Mouse (Mus musculus): Measurements from ENCODE around the gene Dpagt1. TPM values are rescaled to one million over a fixed set of nuclear protein-coding genes. Genes with fewer than 3 reads are reported as not detected.
"Not testable (repeated sequence)": the region's sequence is repeated elsewhere in the genome, so short reads cannot be mapped to it uniquely, and the experiment has no call there.

Dpagt1 gene
- polyA plus RNA-seq, 1 experiment, result 47.4 TPM

DNA sequence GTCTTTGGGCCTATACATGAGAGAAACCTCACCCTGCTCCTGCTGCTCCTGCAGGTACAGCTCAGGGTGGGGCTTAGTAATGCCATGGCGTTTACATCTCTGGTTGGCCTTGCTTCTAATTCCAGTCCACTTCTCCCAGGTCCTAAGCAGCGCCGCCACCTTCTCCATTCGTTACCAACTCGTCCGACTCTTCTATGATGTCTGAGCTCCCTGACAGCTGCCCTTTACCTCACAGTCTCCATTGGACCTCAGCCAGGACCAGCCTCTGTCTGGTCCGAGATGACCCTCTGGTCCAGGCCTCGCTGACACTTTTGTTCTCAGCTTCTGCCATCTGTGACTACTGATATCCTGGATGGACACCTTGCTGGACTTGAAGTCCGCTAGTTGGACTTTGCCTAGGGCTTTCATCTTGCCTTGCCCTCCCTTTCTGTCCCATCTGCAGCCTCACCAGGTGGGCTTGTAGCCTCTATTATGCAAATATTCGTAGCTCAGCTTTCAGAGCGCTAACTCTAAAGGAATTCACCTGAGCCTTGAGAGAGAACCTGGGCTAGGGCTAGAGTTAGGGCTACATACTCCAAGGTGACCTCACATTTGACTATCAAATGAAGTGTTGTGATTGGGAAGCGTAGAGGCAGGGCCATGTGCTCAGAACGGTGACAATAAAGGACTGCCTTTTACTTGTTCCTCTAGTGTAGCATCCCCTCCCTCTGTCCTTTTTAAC is 7.3 kb downstream of the Dpagt1 start:
- Histone ChIP-seq H3K27ac (ENCODE audit: insufficient read depth, low read depth, low read length) (no peak overlapping the region), H3K4me1 (ENCODE audit: control insufficient read depth, insufficient read depth, insufficient read length, low read length) (peaks cover 2% of the 10 kb centered on the region), H3K36me3 (ENCODE audit: control insufficient read depth, insufficient read depth, low read length) (peaks cover 25% of the 10 kb centered on the region), H3K27me3 (ENCODE audit: control insufficient read depth, insufficient read depth, low read length) (no peaks in the 10 kb centered on the region), H3K4me3 (ENCODE audit: low read depth, low read length) (no peak overlapping the region)
- TF ChIP-seq CTCF (IDR thresholded peaks at IDR 0.05; ENCODE audit: extremely low read depth, insufficient read length, insufficient replicate concordance, low read depth, low read length) (no peak), POLR2A (IDR thresholded peaks at IDR 0.05; ENCODE audit: low read depth, low read length) (no peak)
- 94% methylated on average over 13 of the region's 13 CpGs for WGBS

DNA sequence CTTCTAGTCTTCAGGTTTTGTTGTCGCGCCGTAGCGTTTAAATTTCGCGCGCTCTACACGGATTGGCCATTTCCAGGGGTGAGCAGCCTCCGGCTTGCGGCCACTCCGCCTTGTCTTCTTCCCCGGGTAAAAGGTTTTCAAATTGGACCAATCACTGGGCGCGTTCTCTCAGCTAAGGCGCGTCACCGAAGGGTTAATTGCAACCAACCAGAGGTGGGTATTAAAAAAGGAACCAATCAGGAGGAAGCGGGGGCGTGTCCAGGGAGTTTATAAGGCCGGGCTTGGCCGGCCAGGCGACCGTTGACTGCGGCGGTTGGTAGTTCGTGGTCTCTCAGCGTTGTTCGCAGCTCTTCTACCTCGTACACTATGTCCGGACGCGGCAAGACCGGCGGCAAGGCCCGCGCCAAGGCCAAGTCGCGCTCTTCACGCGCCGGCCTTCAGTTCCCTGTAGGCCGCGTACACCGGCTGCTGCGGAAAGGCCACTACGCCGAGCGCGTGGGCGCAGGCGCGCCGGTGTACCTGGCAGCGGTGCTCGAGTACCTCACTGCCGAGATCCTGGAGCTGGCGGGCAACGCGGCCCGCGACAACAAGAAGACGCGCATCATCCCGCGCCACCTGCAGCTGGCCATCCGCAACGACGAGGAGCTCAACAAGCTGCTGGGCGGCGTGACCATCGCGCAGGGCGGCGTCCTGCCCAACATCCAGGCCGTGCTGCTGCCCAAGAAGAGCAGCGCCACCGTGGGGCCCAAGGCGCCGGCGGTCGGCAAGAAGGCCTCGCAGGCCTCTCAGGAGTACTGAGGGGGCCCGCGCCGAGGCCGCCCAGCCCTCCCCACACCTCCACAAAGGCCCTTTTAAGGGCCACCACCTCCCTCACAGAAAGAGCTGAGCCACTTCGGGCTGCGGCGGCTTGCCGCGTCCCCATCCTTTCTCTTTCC is 8.8 kb downstream of the Dpagt1 start, which contains the start of gene H2afx:
Gene H2afx, plus strand, starts transcription at position 299 of the 935 bp plus-strand sequence.
- peaks cover 25% of the 10 kb centered on the region for H3K36me3 ChIP-seq (ENCODE audit: control insufficient read depth, insufficient read depth, low read length)
- under 1% methylated on average over 91 of the region's 91 CpGs for WGBS
- no peaks in the 10 kb centered on the region for H3K27me3 ChIP-seq (ENCODE audit: control insufficient read depth, insufficient read depth, low read length)
- peak; percentile 36; the same call in 1 of the 2 replicates for TF ChIP-seq CTCF (IDR thresholded peaks at IDR 0.05; ENCODE audit: extremely low read depth, insufficient read length, insufficient replicate concordance, low read depth, low read length)
- TF ChIP-seq POLR2A (IDR thresholded peaks at IDR 0.05; ENCODE audit: low read depth, low read length), result peak; percentile 100
- H3K4me3 ChIP-seq (ENCODE audit: low read depth, low read length), result peak within 1 kb of the TSS; percentile 75
- peak within 1 kb of the TSS; percentile 74 for H3K27ac ChIP-seq (ENCODE audit: insufficient read depth, low read depth, low read length)
- H3K4me1 ChIP-seq (ENCODE audit: control insufficient read depth, insufficient read depth, insufficient read length, low read length), result peaks cover 2% of the 10 kb centered on the region; the same call in 1 of the 2 replicates

DNA sequence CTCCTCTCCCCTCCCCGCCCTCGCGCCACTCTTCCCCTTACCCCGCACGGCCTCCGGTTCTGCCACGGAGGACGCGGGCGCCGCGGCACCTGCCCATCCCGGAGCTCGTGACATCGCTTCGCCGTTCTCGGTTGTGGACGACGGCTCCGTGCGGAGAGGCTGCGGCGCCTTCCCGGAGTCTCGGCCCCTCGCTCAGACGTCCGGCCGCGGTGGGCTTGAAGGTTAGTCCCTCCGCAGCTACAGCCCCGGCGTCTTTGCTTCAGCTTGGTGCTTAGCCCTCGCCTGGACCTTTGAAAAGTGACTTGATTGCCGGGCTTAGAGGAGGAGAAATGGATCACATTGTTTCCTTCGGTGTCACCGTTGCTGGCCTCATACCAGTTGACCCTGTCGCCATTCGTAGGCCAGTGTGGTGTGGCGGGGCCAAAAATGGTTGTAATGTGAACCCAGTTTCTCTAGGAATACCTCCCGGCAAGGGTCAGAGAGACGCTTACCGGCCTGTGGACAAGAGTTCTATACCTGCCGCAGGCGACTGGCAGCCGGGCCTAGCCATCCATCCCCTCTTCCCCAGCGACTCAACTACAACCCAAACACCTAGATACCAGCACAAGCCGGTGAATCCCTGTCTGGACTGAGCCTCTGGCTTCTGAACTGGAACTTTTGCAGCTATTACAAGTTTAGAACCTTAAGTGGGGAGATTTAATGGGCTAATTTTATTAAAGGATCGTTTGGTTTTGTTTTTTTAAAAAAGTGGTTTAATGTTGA is 9.7 kb downstream of the Dpagt1 start:
- peaks cover 26% of the 10 kb centered on the region for H3K36me3 ChIP-seq (ENCODE audit: control insufficient read depth, insufficient read depth, low read length)
- H3K4me1 ChIP-seq (ENCODE audit: control insufficient read depth, insufficient read depth, insufficient read length, low read length), result peaks cover 2% of the 10 kb centered on the region; the same call in 1 of the 2 replicates
- TF ChIP-seq POLR2A (IDR thresholded peaks at IDR 0.05; ENCODE audit: low read depth, low read length) (no peak; the same call in 1 of the 2 replicates), CTCF (IDR thresholded peaks at IDR 0.05; ENCODE audit: extremely low read depth, insufficient read length, insufficient replicate concordance, low read depth, low read length) (no peak)
- H3K27me3 ChIP-seq (ENCODE audit: control insufficient read depth, insufficient read depth, low read length), result no peaks in the 10 kb centered on the region
- H3K27ac ChIP-seq (ENCODE audit: insufficient read depth, low read depth, low read length), result peak overlapping the region; percentile 74
- H3K4me3 ChIP-seq (ENCODE audit: low read depth, low read length), result peak overlapping the region; percentile 75
- WGBS, result under 1% methylated on average over 50 of the region's 50 CpGs

- Histone ChIP-seq H3K4me3 (ENCODE audit: low read depth, low read length) (peak overlapping the region; percentile 75), H3K27me3 (ENCODE audit: control insufficient read depth, insufficient read depth, low read length) (no peaks in the 10 kb centered on the region), H3K27ac (ENCODE audit: insufficient read depth, low read depth, low read length) (no peak overlapping the region), H3K4me1 (ENCODE audit: control insufficient read depth, insufficient read depth, insufficient read length, low read length) (peaks cover 2% of the 10 kb centered on the region; the same call in 1 of the 2 replicates), H3K36me3 (ENCODE audit: control insufficient read depth, insufficient read depth, low read length) (peaks cover 26% of the 10 kb centered on the region)
- TF ChIP-seq POLR2A (IDR thresholded peaks at IDR 0.05; ENCODE audit: low read depth, low read length) (no peak), CTCF (IDR thresholded peaks at IDR 0.05; ENCODE audit: extremely low read depth, insufficient read length, insufficient replicate concordance, low read depth, low read length) (no peak)
- 4% methylated on average over 5 of the region's 5 CpGs for WGBS
Measured at GRCm38 (mm10) chr9:44336093-44336406, 10.2 kb downstream of the Dpagt1 start.

GRCm38 (mm10) chr9:44336513-44336912 is 10.7 kb downstream of the Dpagt1 start:
- H3K4me3 ChIP-seq (ENCODE audit: low read depth, low read length), result peak overlapping the region; percentile 35
- peaks cover 24% of the 10 kb centered on the region for H3K36me3 ChIP-seq (ENCODE audit: control insufficient read depth, insufficient read depth, low read length)
- WGBS, result 28% methylated on average over 4 of the region's 4 CpGs

DNA sequence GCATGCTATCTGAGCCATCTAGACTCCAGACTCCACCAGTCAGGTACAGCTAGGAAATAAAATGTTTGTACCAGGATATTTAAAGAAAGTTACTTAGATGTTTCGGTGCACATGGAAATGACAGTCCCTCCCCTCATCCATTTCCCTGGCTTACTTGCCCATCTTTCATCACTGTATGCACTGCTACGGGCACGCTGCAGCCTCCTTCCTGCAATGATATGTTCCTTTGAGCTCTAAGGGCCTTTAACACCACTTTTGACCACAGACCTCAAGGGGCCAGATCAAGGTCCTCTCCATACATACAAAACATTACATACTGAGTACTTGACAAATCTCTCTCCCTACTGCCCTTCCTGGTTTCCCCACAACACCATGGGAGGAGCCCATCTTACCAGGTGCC is 11.1 kb downstream of the Dpagt1 start:
- 49% methylated on average over 3 of the region's 3 CpGs for WGBS
- H3K27ac ChIP-seq (ENCODE audit: insufficient read depth, low read depth, low read length), result no peak overlapping the region
- H3K4me1 ChIP-seq (ENCODE audit: control insufficient read depth, insufficient read depth, insufficient read length, low read length), result peaks cover 2% of the 10 kb centered on the region; the same call in 1 of the 2 replicates
- no peak overlapping the region for H3K4me3 ChIP-seq (ENCODE audit: low read depth, low read length)
- TF ChIP-seq CTCF (IDR thresholded peaks at IDR 0.05; ENCODE audit: extremely low read depth, insufficient read length, insufficient replicate concordance, low read depth, low read length) (no peak), POLR2A (IDR thresholded peaks at IDR 0.05; ENCODE audit: low read depth, low read length) (no peak)
- H3K27me3 ChIP-seq (ENCODE audit: control insufficient read depth, insufficient read depth, low read length), result no peaks in the 10 kb centered on the region
- H3K36me3 ChIP-seq (ENCODE audit: control insufficient read depth, insufficient read depth, low read length), result peaks cover 19% of the 10 kb centered on the region

More at GRCm38 (mm10) chr9:44336513-44336912, 10.7 kb downstream of the Dpagt1 start:
- H3K27me3 ChIP-seq (ENCODE audit: control insufficient read depth, insufficient read depth, low read length); H3K27ac ChIP-seq (ENCODE audit: insufficient read depth, low read depth, low read length); H3K4me1 ChIP-seq (ENCODE audit: control insufficient read depth, insufficient read depth, insufficient read length, low read length): not testable (repeated sequence)
